Mouse (Mus musculus) brain, embryonic 14.5 days (tissue): ENCODE measurements around the gene Rpf1. TPM values are rescaled to one million over a fixed set of nuclear protein-coding genes. Genes with fewer than 3 reads are reported as not detected.

Source experiments
- DNase-seq: peaks from one replicate; pipeline ENCODE4 v3.0.0-alpha.2; 2011; ENCODE audit warnings: low read depth
- CTCF ChIP-seq: fragments of 200-500 bp; IDR thresholded peaks from 2 replicates; pipeline ENCODE4 v1.5.1; 2012; ENCODE audit warnings: inconsistent platforms, mild to moderate bottlenecking, moderate library complexity, borderline replicate concordance; ENCODE audit not compliant: insufficient read depth, insufficient read length; ENCODE audit errors: extremely low read depth
- POLR2A ChIP-seq: fragments of 200-500 bp; IDR thresholded peaks from 2 replicates; pipeline ENCODE4 v1.6.1; 2012; ENCODE audit warnings: mild to moderate bottlenecking, inconsistent platforms, borderline replicate concordance; ENCODE audit not compliant: poor library complexity, insufficient read depth, insufficient read length, severe bottlenecking; ENCODE audit errors: extremely low read depth
- polyA plus RNA-seq: library from polyadenylated mRNA; depleted of rRNA; stranded (reverse); fragments of >200 nt; gene quantifications from 2 replicates; pipeline ENCODE4 v1.2.3, GENCODE M21; 2012; rRNA removed

Gene Rpf1
- polyA plus RNA-seq, 1 experiment = 33.3 TPM

DNA sequence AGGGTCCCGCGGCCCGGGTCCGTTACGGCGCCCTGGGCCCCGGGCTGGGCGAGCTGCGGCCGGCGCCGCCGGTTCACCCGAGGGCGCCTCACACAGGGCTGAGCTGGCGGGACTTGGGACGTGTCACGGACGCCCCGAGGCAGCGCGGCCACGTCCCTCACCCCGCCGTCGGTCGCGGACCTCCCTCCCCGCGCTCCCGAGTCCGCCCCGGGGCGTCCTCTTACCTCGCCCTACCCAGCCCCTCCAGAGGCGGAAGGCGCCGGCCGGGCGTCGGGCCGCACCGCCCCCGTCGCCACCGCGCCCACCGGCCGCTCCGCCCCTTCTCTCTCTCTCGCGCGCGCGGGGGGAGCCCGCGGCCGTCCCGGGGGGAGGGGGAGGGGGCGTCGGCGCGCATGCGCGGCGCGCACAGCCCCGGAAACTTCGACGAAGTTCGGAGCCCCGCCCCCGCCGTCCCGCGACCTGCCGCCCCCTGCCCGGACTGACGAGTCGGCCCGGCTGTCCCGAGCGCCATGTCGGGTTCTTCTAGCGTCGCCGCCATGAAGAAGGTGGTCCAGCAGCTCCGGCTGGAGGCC, 21.7 kb downstream of the Rpf1 start, which contains the start of the genes Spata1 and Gng5:
Gene Spata1, minus strand, starts transcription at position 323 of the 572 bp plus-strand sequence.
Gene Gng5, plus strand, starts transcription at position 377 of the 572 bp plus-strand sequence.
- DNase-seq = peak; percentile 90
- TF ChIP-seq POLR2A (peak; percentile 84), CTCF (no peak)

DNA sequence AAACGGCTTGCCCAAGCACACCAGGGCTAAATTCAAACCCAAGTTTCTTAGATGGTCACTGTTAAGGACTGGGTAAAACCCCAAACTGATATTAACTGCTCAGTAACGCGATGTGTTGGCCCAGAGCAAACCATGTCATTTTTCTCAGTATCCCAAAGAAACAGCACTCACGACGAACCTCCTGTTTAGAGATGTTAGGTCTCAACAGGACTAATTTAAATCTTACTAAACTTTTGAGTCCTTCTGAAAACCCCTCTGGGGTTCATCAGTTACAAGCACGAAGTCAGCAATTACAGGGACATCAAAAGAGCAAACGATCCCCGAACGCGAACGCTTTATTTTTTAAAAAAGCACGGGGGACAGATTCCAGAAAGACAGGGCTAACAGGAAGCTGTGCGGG, 22.2 kb downstream of the Rpf1 start:
- peak; percentile 37 for DNase-seq
- no peak for TF ChIP-seq POLR2A
- TF ChIP-seq CTCF = no peak

DNA sequence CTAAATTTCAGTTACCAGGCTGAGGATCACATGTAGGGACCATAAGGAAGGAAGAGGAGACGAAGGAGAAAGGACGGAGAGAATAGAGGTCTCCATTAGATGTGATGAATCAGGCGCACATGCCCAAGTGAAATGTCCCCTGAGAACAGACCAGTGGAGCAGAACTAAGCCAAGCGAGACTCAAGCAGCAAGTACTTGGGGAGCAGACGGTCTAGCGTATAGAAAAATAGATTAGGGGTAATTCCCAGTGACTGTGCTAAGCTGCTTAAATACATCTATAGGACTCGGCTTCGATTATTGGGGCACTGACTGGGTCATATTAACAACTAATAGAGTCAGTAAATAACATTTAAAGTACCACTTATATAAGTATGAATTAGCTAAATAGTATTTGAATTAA, 26.3 kb downstream of the Rpf1 start:
- DNase-seq = no peak
- no peak for TF ChIP-seq POLR2A
- TF ChIP-seq CTCF = no peak

DNA sequence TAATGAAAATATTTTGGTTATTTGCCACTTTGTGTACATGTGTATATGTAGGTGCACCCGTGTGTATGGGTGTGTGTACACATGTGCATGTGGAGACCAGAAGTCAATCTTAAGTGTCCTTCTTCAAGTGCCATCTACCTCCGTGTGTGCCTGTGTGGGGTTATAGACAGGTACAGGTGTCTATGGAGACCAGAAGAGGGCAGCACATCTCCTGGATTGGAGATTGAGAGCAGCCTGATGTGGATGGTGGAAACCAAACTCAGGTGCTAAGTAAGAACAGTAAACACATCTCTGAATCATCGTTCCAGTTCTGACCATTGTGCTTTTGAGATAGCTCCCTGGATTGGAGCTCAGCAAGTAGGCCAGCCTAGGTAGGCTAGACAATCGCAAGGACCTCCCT, 34.8 kb downstream of the Rpf1 start:
- no peak for TF ChIP-seq CTCF
- no peak for TF ChIP-seq POLR2A

DNA sequence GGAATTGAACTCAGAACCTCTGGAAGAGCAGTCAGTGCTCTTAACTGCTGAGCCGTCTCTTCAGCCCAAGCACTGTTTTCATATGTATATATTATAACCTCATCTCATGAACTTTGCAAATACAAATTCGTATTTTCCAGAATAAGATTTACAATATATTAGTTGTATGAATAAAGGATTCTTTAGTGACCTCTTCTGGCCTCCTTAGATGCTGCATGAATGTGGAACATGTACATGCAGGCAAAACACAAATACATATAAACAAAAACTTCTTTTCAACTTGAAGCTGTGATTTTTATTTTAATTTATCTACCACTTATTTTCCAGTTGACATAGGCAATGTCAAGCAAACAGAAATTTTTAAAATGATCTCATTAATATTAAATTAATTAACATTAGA, 39.2 kb downstream of the Rpf1 start:
- no peak for DNase-seq
- no peak for TF ChIP-seq POLR2A
- TF ChIP-seq CTCF = no peak

More for the DNA sequence above, 34.8 kb downstream of the Rpf1 start:
- no peak for DNase-seq

DNA sequence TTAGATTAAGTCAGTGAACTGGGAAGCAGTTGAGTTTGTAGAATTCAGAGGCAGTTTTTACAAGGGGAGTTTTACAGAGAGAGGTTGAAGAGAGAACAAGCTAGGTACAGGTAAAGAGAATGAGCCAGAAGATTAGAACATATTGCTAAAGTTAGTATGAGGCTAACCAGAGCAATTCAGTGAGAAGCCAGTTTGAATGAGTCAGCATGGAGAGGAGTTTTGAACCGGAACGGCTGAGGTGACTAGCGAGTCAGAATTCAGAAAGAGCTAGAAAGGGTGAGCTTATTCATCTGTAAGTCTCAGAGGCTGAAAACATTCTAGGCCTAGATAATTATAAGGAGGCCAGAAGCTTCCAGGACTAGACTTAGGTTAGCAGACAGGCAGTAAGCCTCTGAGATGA, 46.8 kb downstream of the Rpf1 start:
- no peak for DNase-seq
- no peak for TF ChIP-seq CTCF
- TF ChIP-seq POLR2A = no peak

DNA sequence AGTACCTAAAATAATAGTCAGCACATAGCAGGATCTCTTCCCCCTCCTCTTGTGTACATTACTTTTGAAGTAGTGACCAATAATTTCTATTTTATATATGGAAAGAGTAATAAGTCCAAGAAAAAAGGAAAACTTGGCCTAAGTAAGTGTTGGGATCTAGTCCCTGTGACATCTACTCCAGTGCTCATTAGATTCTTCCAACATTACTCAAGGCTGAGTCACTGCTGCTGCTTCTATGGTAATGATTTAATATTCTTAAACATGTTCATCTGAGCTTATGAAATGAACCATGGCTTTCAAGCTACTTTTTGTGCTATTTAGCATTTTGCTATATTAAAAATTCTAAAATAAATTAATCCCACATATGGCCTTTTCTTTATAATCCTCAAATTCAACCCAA, 47.5 kb downstream of the Rpf1 start:
- no peak for DNase-seq
- TF ChIP-seq POLR2A (no peak), CTCF (no peak)

DNA sequence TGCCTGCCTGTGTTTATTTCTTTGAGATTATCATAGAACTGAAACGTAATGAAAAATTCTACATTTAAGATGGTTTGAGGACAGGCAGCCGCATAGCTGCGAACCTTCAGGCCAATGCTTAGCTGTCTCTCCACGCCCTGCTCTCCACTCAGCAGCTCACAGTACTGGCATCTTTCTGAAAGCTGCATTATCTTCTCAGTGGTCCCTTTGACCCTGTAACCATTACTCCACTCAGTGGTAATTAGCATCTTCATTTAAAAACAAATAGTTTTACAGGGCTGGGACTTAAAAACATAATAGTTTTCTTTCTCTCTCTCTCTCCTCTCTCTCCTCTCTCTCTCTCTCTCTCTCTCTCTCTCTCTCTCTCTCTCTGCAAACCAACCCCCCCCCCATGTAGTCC, 48.6 kb downstream of the Rpf1 start:
- DNase-seq = no peak
- no peak for TF ChIP-seq CTCF
- TF ChIP-seq POLR2A = no peak

DNA sequence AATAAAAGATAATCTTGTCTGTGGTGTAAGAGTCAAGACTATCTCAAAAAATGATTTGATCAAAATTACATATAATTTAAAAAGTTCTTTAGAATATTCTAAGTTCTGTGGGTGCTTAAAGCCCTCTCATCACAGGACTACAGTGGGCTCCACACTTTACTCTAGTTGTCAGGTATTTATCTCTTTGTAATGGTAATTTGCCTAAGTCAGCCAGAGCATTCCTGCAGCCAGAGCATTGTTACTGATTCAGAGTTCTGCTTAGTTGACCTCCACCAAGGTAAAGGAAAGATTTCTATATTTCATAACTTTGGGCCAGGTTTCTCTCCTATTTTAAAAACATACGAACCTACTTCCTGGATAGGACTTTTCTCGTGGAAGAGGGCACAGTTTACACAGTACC, 52.0 kb downstream of the Rpf1 start:
- no peak for DNase-seq
- no peak for TF ChIP-seq CTCF
- no peak for TF ChIP-seq POLR2A

DNA sequence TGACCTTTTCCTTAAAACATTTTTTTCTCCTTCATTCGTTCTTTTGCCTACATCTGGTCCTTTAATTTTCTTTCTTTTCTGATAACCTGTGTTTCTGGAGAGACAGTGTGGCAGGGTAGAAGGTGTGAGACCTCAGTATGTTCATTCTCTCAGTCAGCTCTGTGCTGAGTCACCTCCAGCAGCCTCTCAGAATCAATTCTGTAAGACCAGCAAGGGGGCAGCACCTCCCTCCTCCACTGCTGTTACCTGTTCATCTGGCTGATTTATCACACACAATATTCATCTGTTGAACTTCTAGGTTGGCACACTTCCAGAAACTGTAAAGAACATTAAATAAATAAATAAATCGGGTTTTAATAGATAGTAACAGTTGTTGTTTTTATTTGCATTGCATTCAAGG, 58.3 kb downstream of the Rpf1 start:
- TF ChIP-seq POLR2A (no peak), CTCF (no peak)
- DNase-seq = no peak

Other genes with a start within 250 kb of the Rpf1 start
- gene Ssx2ip, start 116.8 kb downstream of the Rpf1 start, polyA plus RNA-seq = 9.5 and 12.2 TPM in 2 replicates
- gene Ctbs, start 71.6 kb downstream of the Rpf1 start, polyA plus RNA-seq = 1.8 and 2.4 TPM in 2 replicates
- 6.7 and 8.6 TPM in 2 replicates for gene Spata1, start 21.7 kb downstream of the Rpf1 start, polyA plus RNA-seq
- gene Gng5, start 21.6 kb downstream of the Rpf1 start, polyA plus RNA-seq = 157 and 185 TPM in 2 replicates
- gene Uox, start 49.0 kb upstream of the Rpf1 start, polyA plus RNA-seq = not detected in 2 replicates
- not detected in 2 replicates for gene Dnase2b, start 94.2 kb upstream of the Rpf1 start, polyA plus RNA-seq
- 0.08 TPM in 1 of 2 replicates, not detected in the other for gene 4930503B20Rik, start 129.9 kb upstream of the Rpf1 start, polyA plus RNA-seq
- 0.26 TPM in 1 of 2 replicates, not detected in the other for gene Samd13, start 164.2 kb upstream of the Rpf1 start, polyA plus RNA-seq